Mouse (Mus musculus): ENCODE results near the gene Senp3. TPM values are rescaled to one million over a fixed set of nuclear protein-coding genes. Genes with fewer than 3 reads are reported as not detected.
A peak's percentile ranks its signal among the peaks of the same experiment; 100 is the strongest.

Senp3 gene
- polyA plus RNA-seq, 1 experiment from 2014 or later = 94.0 TPM

DNA sequence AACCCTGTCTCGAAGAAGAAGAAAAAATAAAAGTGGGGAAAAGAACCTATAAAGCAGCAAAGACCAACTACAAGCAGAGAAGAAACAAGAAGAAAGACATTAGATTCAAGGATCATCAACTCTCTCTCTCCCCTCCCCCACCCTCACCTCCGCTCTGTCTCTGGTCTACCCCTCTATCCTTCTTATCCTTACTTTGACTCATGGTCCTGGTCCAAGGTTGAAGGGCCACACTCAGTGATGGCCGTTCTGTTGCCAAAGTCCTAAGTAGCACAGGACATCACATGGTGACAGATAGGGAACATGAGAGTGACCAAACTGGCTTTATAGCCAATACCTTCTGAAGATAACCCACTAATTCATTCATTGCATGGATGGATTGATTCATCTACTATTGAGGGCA, 15.5 kb upstream of the Senp3 start:
- no peak overlapping the region for H3K4me3 ChIP-seq (ENCODE audit: low read depth, low read length)
- no peak overlapping the region for H3K4me2 ChIP-seq (ENCODE audit: low read length)
- peaks cover 14% of the 10 kb centered on the region for H3K4me1 ChIP-seq (ENCODE audit: control insufficient read depth, insufficient read depth, low read length)
- H3K9me3 ChIP-seq (replicated peaks; ENCODE audit: control insufficient read depth, low read length, poor library complexity, severe bottlenecking) = no peaks in the 10 kb centered on the region
- 86% methylated on average over 3 of the region's 3 CpGs for WGBS
- no peaks in the 10 kb centered on the region for H3K27me3 ChIP-seq (ENCODE audit: control insufficient read depth, insufficient read depth, low read depth, low read length)
- no peak overlapping the region for H3K27ac ChIP-seq (ENCODE audit: low read length)
- H3K36me3 ChIP-seq (ENCODE audit: control insufficient read depth, insufficient read depth, low read length) = no peaks in the 10 kb centered on the region
- no peak for ATAC-seq
- H3K9ac ChIP-seq (ENCODE audit: low read depth, low read length) = no peak overlapping the region

DNA sequence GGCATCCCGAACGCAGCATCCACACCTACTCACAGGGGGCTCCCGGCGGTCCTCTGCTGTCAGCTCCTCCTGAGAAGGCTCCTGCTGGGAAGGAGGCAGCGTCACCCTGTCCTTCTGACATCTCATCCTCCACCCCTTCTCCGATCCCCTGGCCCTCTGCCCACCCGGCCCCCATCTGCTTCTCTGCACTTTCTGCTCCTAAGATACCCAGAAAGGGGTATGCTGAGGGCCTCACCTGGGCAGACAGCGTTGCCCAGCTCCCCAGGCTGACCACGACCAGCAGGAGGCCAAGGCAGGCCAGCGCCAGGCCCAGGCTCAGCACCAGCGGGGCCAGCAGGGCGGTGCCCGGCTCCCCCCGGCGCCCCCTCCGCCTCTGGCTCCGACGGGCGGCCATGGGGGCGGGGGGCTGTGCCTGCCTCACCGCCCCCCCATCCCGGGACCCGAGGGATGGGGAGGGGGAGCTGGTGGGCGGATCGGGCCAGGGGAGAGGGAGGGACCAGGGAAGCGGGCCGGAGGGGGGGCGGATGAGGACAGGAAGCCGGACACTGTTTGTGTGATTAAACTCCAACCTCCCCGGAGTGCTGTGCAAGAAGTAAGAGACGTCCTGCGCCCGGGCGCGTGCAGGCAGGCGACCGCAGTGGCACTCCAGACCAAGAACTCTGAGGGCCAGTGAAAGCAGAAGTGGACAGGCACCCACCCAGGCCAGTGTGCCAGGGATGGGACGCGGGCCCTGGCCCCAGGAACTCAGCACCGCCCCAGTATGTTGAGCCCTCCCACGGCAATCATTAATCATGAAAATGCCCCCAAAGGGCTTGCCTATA, 13.7 kb upstream of the Senp3 start, which contains the start of the genes Tnfsf12 and Tnfsfm13:
Tnfsf12 (minus strand) TSS at position 489 of the 821 bp plus-strand sequence.
Tnfsfm13 (minus strand) TSS at position 738 of the 821 bp plus-strand sequence.
- 3% methylated on average over 37 of the region's 41 CpGs for WGBS
- H3K9me3 ChIP-seq (replicated peaks; ENCODE audit: control insufficient read depth, low read length, poor library complexity, severe bottlenecking) = no peaks in the 10 kb centered on the region
- H3K27ac ChIP-seq (ENCODE audit: low read length) = 0 out of 2 replicates have a peak within 1 kb of the TSS, but pooled peaks have one; percentile 19
- H3K4me1 ChIP-seq (ENCODE audit: control insufficient read depth, insufficient read depth, low read length) = peaks cover 14% of the 10 kb centered on the region
- H3K27me3 ChIP-seq (ENCODE audit: control insufficient read depth, insufficient read depth, low read depth, low read length) = no peaks in the 10 kb centered on the region
- 0 out of 2 replicates have a peak, but pooled peaks have one; percentile 54 for ATAC-seq
- no peaks in the 10 kb centered on the region for H3K36me3 ChIP-seq (ENCODE audit: control insufficient read depth, insufficient read depth, low read length)
- H3K9ac ChIP-seq (ENCODE audit: low read depth, low read length) = peak within 1 kb of the TSS; percentile 79
- peak within 1 kb of the TSS; percentile 45 for H3K4me3 ChIP-seq (ENCODE audit: low read depth, low read length)
- peak within 1 kb of the TSS; percentile 94 for H3K4me2 ChIP-seq (ENCODE audit: low read length)

DNA sequence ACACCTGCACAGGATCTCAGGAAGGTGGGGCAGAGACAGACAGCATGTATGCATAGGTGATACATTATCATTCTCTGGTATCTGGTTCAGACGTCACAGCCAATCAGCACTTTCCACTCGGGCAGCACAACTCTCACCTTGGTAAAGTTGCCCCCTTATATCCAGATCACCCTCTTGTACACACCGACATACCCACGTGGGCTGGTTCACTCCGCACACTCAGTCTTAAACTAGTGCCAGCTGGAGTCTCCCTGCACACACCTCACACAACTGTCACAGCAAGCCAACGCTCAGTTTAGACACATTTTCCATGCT, 13.1 kb upstream of the Senp3 start:
- Histone ChIP-seq H3K27me3 (ENCODE audit: control insufficient read depth, insufficient read depth, low read depth, low read length) (no peaks in the 10 kb centered on the region), H3K4me3 (ENCODE audit: low read depth, low read length) (peak overlapping the region; percentile 45), H3K4me1 (ENCODE audit: control insufficient read depth, insufficient read depth, low read length) (peaks cover 14% of the 10 kb centered on the region), H3K9me3 (replicated peaks; ENCODE audit: control insufficient read depth, low read length, poor library complexity, severe bottlenecking) (no peaks in the 10 kb centered on the region), H3K36me3 (ENCODE audit: control insufficient read depth, insufficient read depth, low read length) (no peaks in the 10 kb centered on the region), H3K27ac (ENCODE audit: low read length) (no peak overlapping the region), H3K4me2 (ENCODE audit: low read length) (peak overlapping the region; percentile 94), H3K9ac (ENCODE audit: low read depth, low read length) (peak overlapping the region; percentile 79)
- no peak for ATAC-seq
- WGBS = 36% methylated on average over 6 of the region's 6 CpGs

DNA sequence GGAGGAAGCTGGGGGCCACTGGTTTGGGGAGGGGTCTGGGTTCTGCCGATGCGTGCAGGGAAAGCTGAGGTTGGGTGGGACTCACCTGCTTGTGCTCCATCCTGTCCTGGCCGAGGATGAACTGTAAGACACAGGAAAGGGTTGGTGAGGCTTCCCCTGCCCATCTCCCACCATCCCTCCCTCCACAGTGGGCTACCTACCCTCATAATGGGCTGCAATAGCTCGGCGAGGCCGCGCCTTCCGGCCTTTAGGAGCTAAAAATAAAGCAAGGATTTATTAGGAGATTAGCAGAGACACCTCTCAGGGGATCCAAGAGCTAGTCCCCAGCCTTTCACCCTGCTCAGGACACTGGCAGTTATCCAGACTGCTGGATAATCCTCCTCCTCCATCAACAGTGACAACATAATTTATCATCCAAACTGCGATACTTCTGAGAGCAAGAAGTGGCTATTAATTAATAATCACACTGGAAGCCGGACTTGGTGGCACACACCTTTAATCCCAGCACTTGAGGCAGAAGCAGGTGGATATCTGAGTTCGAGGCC, 11.6 kb upstream of the Senp3 start:
- Histone ChIP-seq H3K4me1 (ENCODE audit: control insufficient read depth, insufficient read depth, low read length) (peaks cover 14% of the 10 kb centered on the region), H3K27ac (ENCODE audit: low read length) (no peak overlapping the region), H3K9ac (ENCODE audit: low read depth, low read length) (no peak overlapping the region), H3K4me3 (ENCODE audit: low read depth, low read length) (no peak overlapping the region), H3K4me2 (ENCODE audit: low read length) (no peak overlapping the region), H3K36me3 (ENCODE audit: control insufficient read depth, insufficient read depth, low read length) (no peaks in the 10 kb centered on the region), H3K27me3 (ENCODE audit: control insufficient read depth, insufficient read depth, low read depth, low read length) (no peaks in the 10 kb centered on the region), H3K9me3 (replicated peaks; ENCODE audit: control insufficient read depth, low read length, poor library complexity, severe bottlenecking) (no peaks in the 10 kb centered on the region)
- 37% methylated on average over 11 of the region's 11 CpGs for WGBS
- no peak for ATAC-seq

DNA sequence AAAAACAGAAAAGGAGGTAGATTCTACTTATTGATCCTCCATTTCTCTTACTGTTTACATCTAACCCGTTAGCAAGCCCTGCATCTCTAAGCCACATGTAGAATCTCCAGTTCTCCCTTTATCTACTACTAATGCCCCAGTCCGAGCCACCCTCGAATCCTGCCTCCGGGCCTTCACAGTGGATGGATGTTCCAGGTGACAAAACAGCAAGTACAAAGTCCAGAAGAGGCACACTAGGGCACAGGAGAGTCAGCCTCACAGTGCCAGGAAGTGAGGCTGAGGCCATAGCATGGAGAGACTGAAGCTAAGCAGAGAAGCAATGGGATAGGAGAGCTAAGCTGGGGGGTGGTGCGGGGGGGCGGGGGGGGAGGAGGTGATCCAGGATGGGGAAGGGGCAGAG, 11.0 kb upstream of the Senp3 start:
- WGBS = 88% methylated on average over 6 of the region's 6 CpGs
- no peak for ATAC-seq
- Histone ChIP-seq H3K36me3 (ENCODE audit: control insufficient read depth, insufficient read depth, low read length) (no peaks in the 10 kb centered on the region), H3K4me3 (ENCODE audit: low read depth, low read length) (no peak overlapping the region), H3K4me1 (ENCODE audit: control insufficient read depth, insufficient read depth, low read length) (peaks cover 14% of the 10 kb centered on the region), H3K27ac (ENCODE audit: low read length) (no peak overlapping the region), H3K9ac (ENCODE audit: low read depth, low read length) (no peak overlapping the region), H3K4me2 (ENCODE audit: low read length) (no peak overlapping the region), H3K27me3 (ENCODE audit: control insufficient read depth, insufficient read depth, low read depth, low read length) (no peaks in the 10 kb centered on the region), H3K9me3 (replicated peaks; ENCODE audit: control insufficient read depth, low read length, poor library complexity, severe bottlenecking) (no peaks in the 10 kb centered on the region)

DNA sequence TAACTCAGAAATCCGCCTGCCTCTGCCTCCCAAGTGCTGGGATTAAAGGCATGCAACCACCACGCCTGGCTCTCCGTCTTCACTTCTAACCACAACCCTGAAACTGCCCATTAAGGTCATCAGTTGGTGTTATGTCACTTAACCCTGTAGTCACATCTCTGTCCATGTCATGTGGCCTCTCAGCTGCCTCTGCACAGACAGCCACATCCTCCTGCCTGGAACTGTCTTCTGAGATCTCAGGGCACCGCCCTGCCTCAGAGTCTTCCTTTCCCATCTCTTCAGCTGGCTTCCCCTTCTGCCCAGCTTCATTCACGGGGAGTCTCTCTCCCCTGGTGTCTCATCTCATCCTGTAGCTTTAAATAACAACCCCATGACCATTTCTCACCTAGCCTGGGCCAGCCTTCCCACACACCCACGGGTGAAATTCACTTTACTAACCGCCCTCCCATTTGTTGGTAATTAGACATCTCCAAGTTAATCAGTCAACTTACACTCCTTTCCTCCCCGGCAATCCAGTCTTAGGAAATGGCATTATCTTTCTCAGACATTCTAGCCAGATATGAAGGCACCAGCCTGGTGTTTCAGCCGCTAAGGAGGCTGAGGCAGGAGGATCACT, 10.4 kb upstream of the Senp3 start:
- H3K27ac ChIP-seq (ENCODE audit: low read length) = no peak overlapping the region
- no peak overlapping the region for H3K4me3 ChIP-seq (ENCODE audit: low read depth, low read length)
- peaks cover 14% of the 10 kb centered on the region for H3K4me1 ChIP-seq (ENCODE audit: control insufficient read depth, insufficient read depth, low read length)
- no peak overlapping the region for H3K4me2 ChIP-seq (ENCODE audit: low read length)
- H3K36me3 ChIP-seq (ENCODE audit: control insufficient read depth, insufficient read depth, low read length) = no peaks in the 10 kb centered on the region
- H3K9ac ChIP-seq (ENCODE audit: low read depth, low read length) = no peak overlapping the region
- no peak for ATAC-seq
- no peaks in the 10 kb centered on the region for H3K9me3 ChIP-seq (replicated peaks; ENCODE audit: control insufficient read depth, low read length, poor library complexity, severe bottlenecking)
- H3K27me3 ChIP-seq (ENCODE audit: control insufficient read depth, insufficient read depth, low read depth, low read length) = no peaks in the 10 kb centered on the region
- WGBS = 80% methylated on average over 9 of the region's 9 CpGs

DNA sequence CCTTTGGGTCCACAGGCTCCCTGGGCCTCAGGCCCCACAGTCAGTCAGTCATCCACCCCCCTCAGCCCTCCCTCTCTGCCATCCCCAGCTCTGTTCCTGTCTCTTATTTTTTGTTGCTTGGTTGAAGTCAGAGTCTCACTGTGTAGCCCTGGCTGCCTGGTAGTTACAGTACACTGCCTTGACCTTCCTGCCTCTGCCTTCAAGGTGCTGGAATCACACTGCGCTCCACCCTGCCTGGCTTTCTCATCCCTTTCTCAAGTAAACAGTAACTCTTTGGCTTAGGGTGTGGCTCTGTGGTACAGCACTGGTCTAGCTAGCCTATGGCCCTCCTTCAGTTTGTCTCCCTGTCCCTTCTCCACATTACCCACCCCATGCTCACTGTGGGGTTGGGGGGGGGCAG, 8.0 kb upstream of the Senp3 start:
- Histone ChIP-seq H3K9ac (ENCODE audit: low read depth, low read length) (no peak overlapping the region), H3K27ac (ENCODE audit: low read length) (no peak overlapping the region), H3K27me3 (ENCODE audit: control insufficient read depth, insufficient read depth, low read depth, low read length) (no peaks in the 10 kb centered on the region), H3K36me3 (ENCODE audit: control insufficient read depth, insufficient read depth, low read length) (no peaks in the 10 kb centered on the region), H3K9me3 (replicated peaks; ENCODE audit: control insufficient read depth, low read length, poor library complexity, severe bottlenecking) (no peaks in the 10 kb centered on the region), H3K4me2 (ENCODE audit: low read length) (no peak overlapping the region), H3K4me1 (ENCODE audit: control insufficient read depth, insufficient read depth, low read length) (peaks cover 2% of the 10 kb centered on the region; the same call in 1 of the 2 replicates), H3K4me3 (ENCODE audit: low read depth, low read length) (no peak overlapping the region)
- 100% methylated on average over 1 of the region's 1 CpGs for WGBS
- ATAC-seq = no peak

DNA sequence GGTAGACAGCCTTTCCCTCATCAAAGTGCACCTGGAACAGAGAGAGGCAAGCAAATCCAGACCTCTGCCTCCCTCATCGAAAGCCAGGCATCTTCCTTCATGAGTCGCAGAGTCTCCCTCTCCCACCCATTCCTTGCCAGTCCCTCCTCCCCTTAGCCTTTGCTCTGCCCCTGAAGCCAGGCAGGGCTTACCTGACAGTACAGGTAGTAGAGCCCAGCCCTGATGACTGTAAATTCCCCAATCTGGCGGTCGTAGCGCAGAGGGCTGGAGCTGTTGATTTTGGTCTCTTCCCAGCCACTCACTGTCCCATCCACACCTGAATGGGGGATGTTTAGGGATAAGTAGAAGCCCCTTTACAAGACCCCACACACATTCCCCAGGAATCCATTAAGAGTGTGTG, 5.2 kb upstream of the Senp3 start:
- no peak for ATAC-seq
- H3K36me3 ChIP-seq (ENCODE audit: control insufficient read depth, insufficient read depth, low read length) = no peaks in the 10 kb centered on the region
- WGBS = 67% methylated on average over 5 of the region's 5 CpGs

DNA sequence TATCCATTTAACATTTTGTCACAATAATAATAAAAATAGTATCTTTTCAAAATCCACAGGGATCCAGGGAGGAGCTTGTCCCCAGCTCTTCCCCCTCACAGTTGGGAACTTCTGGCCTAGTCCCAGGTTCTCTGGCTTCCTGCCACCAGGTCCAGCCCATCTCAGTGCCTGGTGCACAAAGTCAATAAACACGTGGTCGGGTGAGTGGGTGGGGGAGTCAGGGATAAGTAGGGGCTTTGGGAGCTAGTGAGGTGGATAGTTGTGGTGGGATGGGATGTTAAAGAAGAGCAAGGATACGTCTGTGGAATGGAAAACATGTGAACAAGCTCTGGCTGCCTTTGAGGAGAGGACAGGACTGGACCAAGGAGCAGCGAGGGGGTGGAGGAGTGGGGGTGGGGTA, 4.5 kb upstream of the Senp3 start:
- Histone ChIP-seq H3K9ac (ENCODE audit: low read depth, low read length) (0 out of 2 replicates have a peak overlapping the region, but pooled peaks have one; percentile 4), H3K4me3 (ENCODE audit: low read depth, low read length) (no peak overlapping the region)
- 15% methylated on average over 4 of the region's 4 CpGs for WGBS

More for the DNA sequence above, 5.2 kb upstream of the Senp3 start:
- Histone ChIP-seq H3K4me1 (ENCODE audit: control insufficient read depth, insufficient read depth, low read length) (peaks cover 9% of the 10 kb centered on the region; the same call in 1 of the 2 replicates), H3K27ac (ENCODE audit: low read length) (no peak overlapping the region), H3K4me2 (ENCODE audit: low read length) (no peak overlapping the region), H3K9ac (ENCODE audit: low read depth, low read length) (0 out of 2 replicates have a peak overlapping the region, but pooled peaks have one; percentile 4), H3K27me3 (ENCODE audit: control insufficient read depth, insufficient read depth, low read depth, low read length) (no peaks in the 10 kb centered on the region), H3K9me3 (replicated peaks; ENCODE audit: control insufficient read depth, low read length, poor library complexity, severe bottlenecking) (no peaks in the 10 kb centered on the region), H3K4me3 (ENCODE audit: low read depth, low read length) (no peak overlapping the region)

More for the DNA sequence above, 4.5 kb upstream of the Senp3 start:
- Histone ChIP-seq H3K4me1 (ENCODE audit: control insufficient read depth, insufficient read depth, low read length) (peaks cover 9% of the 10 kb centered on the region; the same call in 1 of the 2 replicates), H3K4me2 (ENCODE audit: low read length) (no peak overlapping the region), H3K9me3 (replicated peaks; ENCODE audit: control insufficient read depth, low read length, poor library complexity, severe bottlenecking) (no peaks in the 10 kb centered on the region), H3K27me3 (ENCODE audit: control insufficient read depth, insufficient read depth, low read depth, low read length) (no peaks in the 10 kb centered on the region), H3K27ac (ENCODE audit: low read length) (no peak overlapping the region), H3K36me3 (ENCODE audit: control insufficient read depth, insufficient read depth, low read length) (no peaks in the 10 kb centered on the region)
- no peak for ATAC-seq
